Mouse (Mus musculus) MEL (cell line): Measurements from ENCODE around the gene Atp2a3. TPM values are rescaled to one million over a fixed set of nuclear protein-coding genes. Genes with fewer than 3 reads are reported as not detected.

ENCODE experiments used
- DNase-seq: peaks from one replicate; pipeline ENCODE4 v3.0.0; 2011; ENCODE audit warnings: low read depth, low spot score
- H3K27ac ChIP-seq: 2 replicates; pipeline ENCODE4 v1.5.1; 2012; ENCODE audit warnings: low read depth, mild to moderate bottlenecking, control low read depth, low read length, moderate library complexity; ENCODE audit not compliant: control insufficient read depth
- H3K27me3 ChIP-seq, 2 experiments: fragments of 150-350 bp in 1 of 2; sonication (generic) in 1 of 2; 2 replicates each; pipeline ENCODE4 v1.6.1; 2012; ENCODE audit warnings: low read length in 2 of 2, mild to moderate bottlenecking in 2 of 2, improper control_type of control experiment in 1 of 2, moderate library complexity in 1 of 2; ENCODE audit not compliant: insufficient read depth in 2 of 2, control insufficient read depth in 1 of 2
- H3K36me3 ChIP-seq, 2 experiments: 2 replicates each; pipeline ENCODE4 v1.6.1; 2012 to 2014; ENCODE audit warnings: low read length in 2 of 2, improper control_type of control experiment in 1 of 2, inconsistent platforms in 1 of 2, mild to moderate bottlenecking in 1 of 2; ENCODE audit not compliant: insufficient read depth in 2 of 2, control insufficient read depth in 1 of 2
- H3K4me1 ChIP-seq, 2 experiments: fragments of 150-350 bp in 1 of 2; sonication (generic) in 1 of 2; 2 replicates each; pipeline ENCODE4 v1.6.1; 2012; ENCODE audit warnings: low read length in 2 of 2, improper control_type of control experiment in 1 of 2, mild to moderate bottlenecking in 1 of 2; ENCODE audit not compliant: insufficient read depth in 2 of 2, control insufficient read depth in 1 of 2
- H3K4me3 ChIP-seq, 2 experiments: fragments of 150-350 bp in 1 of 2; sonication (generic) in 1 of 2; 2 replicates each; pipeline ENCODE4 v1.5.1; 2012; ENCODE audit warnings: low read depth in 2 of 2, low read length in 2 of 2, mild to moderate bottlenecking in 2 of 2, moderate library complexity in 2 of 2, control low read depth in 1 of 2, improper control_type of control experiment in 1 of 2; ENCODE audit not compliant: control insufficient read depth in 1 of 2, insufficient read depth in 1 of 2
- H3K79me2 ChIP-seq: 2 replicates; pipeline ENCODE4 v1.6.1; 2012; ENCODE audit warnings: mild to moderate bottlenecking, low read length, moderate library complexity; ENCODE audit not compliant: control insufficient read depth, poor library complexity, insufficient read depth
- H3K9ac ChIP-seq: 2 replicates; pipeline ENCODE4 v1.6.1; 2012; ENCODE audit warnings: low read depth, mild to moderate bottlenecking, control low read depth, low read length, moderate library complexity; ENCODE audit not compliant: control insufficient read depth, poor library complexity, severe bottlenecking
- H3K9me3 ChIP-seq: fragments of 150-350 bp; sonication (generic); replicated peaks from 2 replicates; pipeline ENCODE4 v1.6.1; 2012; ENCODE audit warnings: mild to moderate bottlenecking, low read length, improper control_type of control experiment, moderate library complexity; ENCODE audit not compliant: insufficient read depth
- BHLHE40 ChIP-seq: IDR thresholded peaks from 2 replicates; pipeline ENCODE4 v1.6.1; 2012; ENCODE audit warnings: low read depth, mild to moderate bottlenecking, inconsistent platforms, low read length, improper control_type of control experiment, borderline replicate concordance
- CHD1 ChIP-seq: IDR thresholded peaks from 2 replicates; pipeline ENCODE4 v1.6.1; 2012; ENCODE audit warnings: low read depth, mild to moderate bottlenecking, inconsistent platforms, low read length, improper control_type of control experiment
- CHD2 ChIP-seq: IDR thresholded peaks from 2 replicates; pipeline ENCODE4 v1.6.1; 2011; ENCODE audit warnings: low read length, improper control_type of control experiment
- CTCF ChIP-seq, 3 experiments: IDR thresholded peaks in 2 of 3; conservative IDR thresholded peaks in 1 of 3; 2 replicates each; pipeline ENCODE4 v1.5.1; 2011 to 2012; ENCODE audit warnings: low read length in 3 of 3, low read depth in 2 of 3, mild to moderate bottlenecking in 2 of 3, improper control_type of control experiment in 1 of 3, inconsistent platforms in 1 of 3, mixed read lengths in 1 of 3, moderate library complexity in 1 of 3; ENCODE audit not compliant: control insufficient read depth in 1 of 3, insufficient read depth in 1 of 3, poor library complexity in 1 of 3, severe bottlenecking in 1 of 3
- E2F4 ChIP-seq: IDR thresholded peaks from 2 replicates; pipeline ENCODE4 v1.6.1; 2011; ENCODE audit warnings: low read depth, low read length, improper control_type of control experiment, borderline replicate concordance
- ELF1 ChIP-seq: IDR thresholded peaks from 2 replicates; pipeline ENCODE4 v1.6.1; 2014; ENCODE audit warnings: low read depth, mild to moderate bottlenecking, inconsistent platforms, low read length, improper control_type of control experiment, moderate library complexity
- EP300 ChIP-seq, 2 experiments: IDR thresholded peaks; 2 replicates each; pipeline ENCODE4 v1.6.1; 2011; ENCODE audit warnings: improper control_type of control experiment in 2 of 2, low read length in 2 of 2, low read depth in 1 of 2, mild to moderate bottlenecking in 1 of 2
- ETS1 ChIP-seq: IDR thresholded peaks from 2 replicates; pipeline ENCODE4 v1.6.1; 2012; ENCODE audit warnings: low read depth, mild to moderate bottlenecking, inconsistent platforms, low read length, improper control_type of control experiment, moderate library complexity
- GABPA ChIP-seq: IDR thresholded peaks from 2 replicates; pipeline ENCODE4 v1.6.1; 2012; ENCODE audit warnings: low read depth, mild to moderate bottlenecking, inconsistent platforms, low read length, improper control_type of control experiment, moderate library complexity
- JUND ChIP-seq: IDR thresholded peaks from 2 replicates; pipeline ENCODE4 v1.6.1; 2011; ENCODE audit warnings: low read depth, mild to moderate bottlenecking, improper control_type of control experiment, low read length
- KAT2A ChIP-seq: conservative IDR thresholded peaks from 2 replicates; pipeline ENCODE4 v1.6.1; 2012; ENCODE audit warnings: low read depth, low read length, improper control_type of control experiment, inconsistent platforms
- MAFK ChIP-seq: IDR thresholded peaks from 2 replicates; pipeline ENCODE4 v1.6.1; 2011; ENCODE audit warnings: low read depth, mild to moderate bottlenecking, low read length, improper control_type of control experiment, borderline replicate concordance
- MAX ChIP-seq: IDR thresholded peaks from 2 replicates; pipeline ENCODE4 v1.6.1; 2011; ENCODE audit warnings: low read length, improper control_type of control experiment
- MAZ ChIP-seq: IDR thresholded peaks from 2 replicates; pipeline ENCODE4 v1.6.1; 2012; ENCODE audit warnings: low read depth, mild to moderate bottlenecking, inconsistent platforms, low read length, improper control_type of control experiment
- MEF2A ChIP-seq: IDR thresholded peaks from 2 replicates; pipeline ENCODE4 v1.6.1; 2014; ENCODE audit warnings: low read depth, mild to moderate bottlenecking, inconsistent platforms, low read length, improper control_type of control experiment; ENCODE audit not compliant: poor library complexity, insufficient replicate concordance, severe bottlenecking; ENCODE audit errors: extremely low read depth
- MXI1 ChIP-seq: IDR thresholded peaks from 2 replicates; pipeline ENCODE4 v1.6.1; 2011; ENCODE audit warnings: mild to moderate bottlenecking, low read depth, low read length, improper control_type of control experiment
- MYB ChIP-seq: IDR thresholded peaks from 2 replicates; pipeline ENCODE4 v1.6.1; 2011; ENCODE audit warnings: mild to moderate bottlenecking, low read depth, low read length, improper control_type of control experiment
- MYC ChIP-seq: IDR thresholded peaks from 2 replicates; pipeline ENCODE4 v1.6.1; 2011; ENCODE audit warnings: low read depth, mild to moderate bottlenecking, low read length, improper control_type of control experiment, moderate library complexity
- NELFE ChIP-seq: IDR thresholded peaks from 2 replicates; pipeline ENCODE4 v1.6.1; 2011; ENCODE audit warnings: low read depth, low read length, improper control_type of control experiment
- NRF1 ChIP-seq: IDR thresholded peaks from 2 replicates; pipeline ENCODE4 v1.6.1; 2014; ENCODE audit warnings: low read depth, mild to moderate bottlenecking, inconsistent platforms, low read length, improper control_type of control experiment, moderate library complexity; ENCODE audit not compliant: poor library complexity, insufficient read depth, severe bottlenecking
- POLR2A ChIP-seq, 2 experiments: IDR thresholded peaks; 2 replicates each; pipeline ENCODE4 v1.6.1; 2011 to 2012; ENCODE audit warnings: low read length in 2 of 2, mild to moderate bottlenecking in 2 of 2, control low read depth in 1 of 2, improper control_type of control experiment in 1 of 2, low read depth in 1 of 2, moderate library complexity in 1 of 2; ENCODE audit not compliant: control insufficient read depth in 1 of 2, insufficient read depth in 1 of 2, poor library complexity in 1 of 2
- POLR2AphosphoS2 ChIP-seq: IDR thresholded peaks from 2 replicates; pipeline ENCODE4 v1.6.1; 2011; ENCODE audit warnings: low read length, improper control_type of control experiment
- POLR2AphosphoS5 ChIP-seq: IDR thresholded peaks from 2 replicates; pipeline ENCODE4 v1.6.1; 2012; ENCODE audit warnings: low read depth, borderline replicate concordance, mild to moderate bottlenecking, inconsistent platforms, low read length, moderate library complexity, mixed read lengths
- RAD21 ChIP-seq: IDR thresholded peaks from 2 replicates; pipeline ENCODE4 v1.6.1; 2011; ENCODE audit warnings: mild to moderate bottlenecking, low read depth, low read length, improper control_type of control experiment
- RCOR1 ChIP-seq: IDR thresholded peaks from 2 replicates; pipeline ENCODE4 v1.6.1; 2012; ENCODE audit warnings: low read depth, mild to moderate bottlenecking, inconsistent platforms, low read length, improper control_type of control experiment
- SMC3 ChIP-seq: IDR thresholded peaks from 2 replicates; pipeline ENCODE4 v1.6.1; 2011; ENCODE audit warnings: low read depth, low read length, improper control_type of control experiment
- TAL1 ChIP-seq: IDR thresholded peaks from 2 replicates; pipeline ENCODE4 v1.6.1; 2012; ENCODE audit warnings: mild to moderate bottlenecking, inconsistent platforms, low read length, moderate library complexity, mixed read lengths
- TBP ChIP-seq: IDR thresholded peaks from 2 replicates; pipeline ENCODE4 v1.8.0; 2011; ENCODE audit warnings: low read depth, low read length, improper control_type of control experiment
- UBTF ChIP-seq: IDR thresholded peaks from 2 replicates; pipeline ENCODE4 v1.6.1; 2012; ENCODE audit warnings: low read depth, mild to moderate bottlenecking, inconsistent platforms, low read length, improper control_type of control experiment, moderate library complexity, borderline replicate concordance; ENCODE audit not compliant: insufficient read depth
- USF1 ChIP-seq: IDR thresholded peaks from 2 replicates; pipeline ENCODE4 v1.6.1; 2014; ENCODE audit warnings: low read depth, mild to moderate bottlenecking, inconsistent platforms, low read length, improper control_type of control experiment, moderate library complexity
- USF2 ChIP-seq, 2 experiments: IDR thresholded peaks; 2 replicates each; pipeline ENCODE4 v1.6.1; 2011 to 2012; ENCODE audit warnings: improper control_type of control experiment in 2 of 2, low read length in 2 of 2, borderline replicate concordance in 1 of 2, inconsistent platforms in 1 of 2, low read depth in 1 of 2, mild to moderate bottlenecking in 1 of 2; ENCODE audit not compliant: insufficient read depth in 1 of 2
- ZC3H11A ChIP-seq: IDR thresholded peaks from 2 replicates; pipeline ENCODE4 v1.6.1; 2012; ENCODE audit warnings: low read depth, mild to moderate bottlenecking, inconsistent platforms, low read length, improper control_type of control experiment
- ZKSCAN1 ChIP-seq: IDR thresholded peaks from 2 replicates; pipeline ENCODE4 v1.6.1; 2012; ENCODE audit warnings: low read depth, mild to moderate bottlenecking, inconsistent platforms, low read length, improper control_type of control experiment, moderate library complexity
- ZMIZ1 ChIP-seq: IDR thresholded peaks from 2 replicates; pipeline ENCODE4 v1.6.1; 2012; ENCODE audit warnings: low read depth, mild to moderate bottlenecking, inconsistent platforms, low read length, improper control_type of control experiment, moderate library complexity
- ZNF384 ChIP-seq: IDR thresholded peaks from 2 replicates; pipeline ENCODE4 v1.6.1; 2012; ENCODE audit warnings: low read depth, mild to moderate bottlenecking, inconsistent platforms, low read length, improper control_type of control experiment
- polyA plus RNA-seq, 2 experiments: library from polyadenylated mRNA; stranded (reverse) in 1 of 2; unstranded in 1 of 2; fragments of >175 nt in 1 of 2; fragments of >200 nt in 1 of 2; gene quantifications; 2 replicates each; pipeline versions ENCODE4 v1.2.1 to v1.2.4; 2012; ENCODE audit warnings: low replicate concordance in 2 of 2, low read depth in 1 of 2; ENCODE audit not compliant: insufficient read length in 2 of 2, insufficient read depth in 1 of 2, missing spikeins in 1 of 2
- total RNA-seq: library from RNA; depleted of rRNA; stranded (reverse); fragments of 300-350 nt; gene quantifications from 2 replicates; pipeline ENCODE4 v1.2.3, GENCODE M21; 2012

Gene Atp2a3
- total and polyA plus RNA-seq, 3 experiments, result 10.7 to 49.9 TPM; not detected in 1

- TF ChIP-seq UBTF (no peak), ZMIZ1 (no peak), MXI1 (peak; percentile 61)
Measured at GRCm38 (mm10) chr11:72923116-72923515, 37.9 kb upstream of the Atp2a3 start (continued).

- no peaks in the 10 kb centered on the region for H3K79me2 ChIP-seq
- no peaks in the 10 kb centered on the region for H3K27me3 ChIP-seq
- H3K4me1 ChIP-seq, result peaks cover 18 to 29% of the 10 kb centered on the region in 2 experiments
- H3K9ac ChIP-seq, result no peak overlapping the region
- DNase-seq, result peak; percentile 82
- no peaks in the 10 kb centered on the region for H3K9me3 ChIP-seq
- H3K27ac ChIP-seq, result peak overlapping the region; percentile 51
- peaks cover 0 to 27% of the 10 kb centered on the region in 2 experiments; a peak in 2 of 4 replicates for H3K36me3 ChIP-seq
- no peak overlapping the region for H3K4me3 ChIP-seq
- TF ChIP-seq MAX (0 out of 2 replicates have a peak, but pooled peaks have one; percentile 16), MEF2A (no peak), BHLHE40 (no peak), USF2 (IDR thresholded peaks at IDR 0.05; ENCODE audit: borderline replicate concordance in 1 of 2, insufficient read depth in 1 of 2, low read depth in 1 of 2, low read length in 2 of 2) (no peak), RAD21 (no peak), CHD2 (no peak; the same call in 1 of the 2 replicates), ELF1 (peak; percentile 74; the same call in 1 of the 2 replicates), TAL1 (peak; percentile 17; the same call in 1 of the 2 replicates), UBTF (no peak), CTCF (IDR thresholded peaks at IDR 0.05 in 2 of 3, conservative IDR thresholded peaks at IDR 0.05 in 1 of 3; ENCODE audit: control insufficient read depth in 1 of 3, insufficient read depth in 1 of 3, low read depth in 2 of 3, low read length in 3 of 3, poor library complexity in 1 of 3, severe bottlenecking in 1 of 3) (no peak), MXI1 (peak; percentile 63), SMC3 (peak; percentile 26; the same call in 1 of the 2 replicates), MYC (no peak), CHD1 (no peak), MAZ (peak; percentile 72; the same call in 1 of the 2 replicates), GABPA (no peak), MYB (no peak; the same call in 1 of the 2 replicates), NRF1 (no peak), POLR2AphosphoS5 (no peak), ZNF384 (no peak), KAT2A (0 out of 2 replicates have a peak, but pooled peaks have one; percentile 23), E2F4 (no peak), POLR2AphosphoS2 (no peak), EP300 (IDR thresholded peaks at IDR 0.05; ENCODE audit: low read depth in 1 of 2, low read length in 2 of 2) (peak; percentile 78 to 94), ETS1 (peak; percentile 95), USF1 (no peak), NELFE (no peak), RCOR1 (peak; percentile 90), MAFK (no peak; the same call in 1 of the 2 replicates), POLR2A (IDR thresholded peaks at IDR 0.05; ENCODE audit: control insufficient read depth in 1 of 2, insufficient read depth in 1 of 2, low read depth in 1 of 2, low read length in 2 of 2, poor library complexity in 1 of 2) (no peak), TBP (no peak), ZKSCAN1 (no peak; the same call in 1 of the 2 replicates), JUND (no peak), ZC3H11A (no peak)
Measured at GRCm38 (mm10) chr11:72924458-72924857, 36.5 kb upstream of the Atp2a3 start.
